ENCODE assay signal across 8 mouse cellular contexts in the genomic region with DNA sequence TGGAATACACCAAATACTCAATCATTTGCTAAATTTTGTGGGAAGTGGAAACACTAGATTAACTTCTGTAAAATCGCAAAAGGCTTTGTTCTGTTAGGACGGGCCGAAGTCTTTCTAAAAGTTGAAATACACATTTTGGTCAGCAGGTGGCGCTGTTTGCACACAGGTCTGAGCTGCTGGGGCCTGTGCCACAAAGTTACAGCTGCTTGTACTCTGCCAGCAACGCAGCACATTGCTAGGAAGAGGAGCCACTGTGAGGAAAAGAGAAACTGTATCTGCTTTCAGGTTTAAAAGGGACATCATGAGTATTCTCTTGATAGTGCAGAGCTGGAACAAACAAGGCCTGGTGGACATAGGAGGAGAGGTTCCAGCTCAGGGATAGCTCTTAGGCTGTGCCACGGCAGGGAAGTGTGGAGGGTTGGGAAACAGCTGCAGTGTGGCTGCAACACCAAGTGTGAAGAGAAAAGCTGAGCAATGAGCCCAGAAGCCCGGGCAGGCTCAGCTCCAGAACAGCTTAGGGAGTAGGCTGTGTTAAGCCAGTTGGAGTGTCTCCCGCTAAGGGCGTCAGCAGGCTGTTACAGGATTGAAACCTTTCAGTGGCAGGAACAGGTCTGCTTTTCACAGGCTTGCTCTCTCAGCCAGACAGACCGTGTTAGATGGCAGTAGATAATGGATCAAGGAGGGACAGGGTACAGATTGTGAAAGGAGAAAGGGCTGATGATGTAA. TPM values are rescaled to one million over a fixed set of nuclear protein-coding genes. Genes with fewer than 3 reads are reported as not detected.
DNase-seq lines count a peak whose midpoint lies in the region; ATAC-seq and TF ChIP-seq lines count a peak whose summit lies in the region.

No protein-coding gene starts in this region.

- peak; percentile 59 for ATAC-seq in erythroblast, adult 5-6 weeks (replicated peaks; ENCODE audit: low FRiP score, poor library complexity, severe bottlenecking)
- peak; percentile 64; the same call in 1 of the 2 replicates for ATAC-seq in kidney, embryonic 14.5 days (ENCODE audit: low FRiP score, low TSS enrichment)
- ATAC-seq in limb, embryonic 15.5 days (ENCODE audit: insufficient number of reproducible peaks, low FRiP score, low TSS enrichment, low read depth): peak; percentile 70
- ATAC-seq in stomach, embryonic 14.5 days (ENCODE audit: insufficient number of reproducible peaks, insufficient read depth, low FRiP score, low read depth): peak; percentile 68

- no peak for TF ChIP-seq POLR2A in bone marrow macrophage, adult 2 months (IDR thresholded peaks at IDR 0.05; ENCODE audit: borderline replicate concordance, low read depth, low read length)

- 33% methylated on average over 10 of the region's 10 CpGs for WGBS in heart, embryonic 10.5 days
- 36% methylated on average over 10 of the region's 10 CpGs for WGBS in kidney, embryonic 14.5 days
- WGBS in limb, embryonic 15.5 days: 24% methylated on average over 10 of the region's 10 CpGs
- WGBS in stomach, embryonic 14.5 days: 26% methylated on average over 10 of the region's 10 CpGs

- H3K9ac ChIP-seq in kidney, embryonic 14.5 days (ENCODE audit: low read depth, low read length): no peak overlapping the region; the same call in 1 of the 2 replicates
- no peak overlapping the region for H3K9ac ChIP-seq in limb, embryonic 15.5 days
- H3K9ac ChIP-seq in stomach, embryonic 14.5 days (replicated peaks; ENCODE audit: low read depth, low read length): no peak overlapping the region

- H3K4me1 ChIP-seq in bone marrow macrophage, adult 2 months (ENCODE audit: control insufficient read depth, insufficient read depth, low read length): 0 out of 2 replicates have a peak, but pooled peaks cover 5% of the 10 kb centered on the region
- H3K4me1 ChIP-seq in heart, embryonic 10.5 days: peaks cover 12% of the 10 kb centered on the region
- H3K4me1 ChIP-seq in kidney, embryonic 14.5 days (ENCODE audit: control insufficient read depth, insufficient read depth, low read length): peaks cover 6% of the 10 kb centered on the region; the same call in 1 of the 2 replicates
- H3K4me1 ChIP-seq in limb, embryonic 15.5 days: peaks cover 11% of the 10 kb centered on the region
- H3K4me1 ChIP-seq in stomach, embryonic 14.5 days (ENCODE audit: control insufficient read depth, insufficient read depth, low read length): 0 out of 2 replicates have a peak, but pooled peaks cover 10% of the 10 kb centered on the region

- DNase-seq in B cell, adult 2 months: peak; percentile 87 to 88
- peak; percentile 90 for DNase-seq in heart, embryonic 10.5 days (ENCODE audit: low spot score)
- peak; percentile 66 to 81 for DNase-seq in natural killer cell, adult 2 months (ENCODE audit: low spot score in 2 of 2)

- H3K36me3 ChIP-seq in heart, embryonic 10.5 days: peaks cover 25% of the 10 kb centered on the region
- peaks cover 13% of the 10 kb centered on the region for H3K36me3 ChIP-seq in kidney, embryonic 14.5 days (ENCODE audit: control insufficient read depth, insufficient read depth, low read length)
- H3K36me3 ChIP-seq in limb, embryonic 15.5 days: peaks cover 12% of the 10 kb centered on the region; the same call in 1 of the 2 replicates
- H3K36me3 ChIP-seq in stomach, embryonic 14.5 days (ENCODE audit: control insufficient read depth, insufficient read depth, low read length): no peaks in the 10 kb centered on the region

- H3K9me3 ChIP-seq in heart, embryonic 10.5 days: no peaks in the 10 kb centered on the region
- no peaks in the 10 kb centered on the region for H3K9me3 ChIP-seq in kidney, embryonic 14.5 days (ENCODE audit: control insufficient read depth, low read length)
- H3K9me3 ChIP-seq in limb, embryonic 15.5 days: no peaks in the 10 kb centered on the region
- H3K9me3 ChIP-seq in stomach, embryonic 14.5 days (ENCODE audit: control insufficient read depth, low read depth, low read length): no peaks in the 10 kb centered on the region

- H3K4me3 ChIP-seq in bone marrow macrophage, adult 2 months (ENCODE audit: insufficient read depth, low read length): no peak overlapping the region
- H3K4me3 ChIP-seq in heart, embryonic 10.5 days: no peak overlapping the region
- no peak overlapping the region for H3K4me3 ChIP-seq in kidney, embryonic 14.5 days (ENCODE audit: low read length)
- H3K4me3 ChIP-seq in limb, embryonic 15.5 days: no peak overlapping the region
- no peak overlapping the region for H3K4me3 ChIP-seq in stomach, embryonic 14.5 days (ENCODE audit: low read depth, low read length)

- no peak overlapping the region for H3K4me2 ChIP-seq in kidney, embryonic 14.5 days (replicated peaks; ENCODE audit: low read depth, low read length)
- H3K4me2 ChIP-seq in limb, embryonic 15.5 days: peak overlapping the region; percentile 19; the same call in 1 of the 2 replicates
- H3K4me2 ChIP-seq in stomach, embryonic 14.5 days (replicated peaks; ENCODE audit: low read depth, low read length): no peak overlapping the region

- H3K27ac ChIP-seq in bone marrow macrophage, adult 2 months (ENCODE audit: insufficient read depth, low read depth, low read length): no peak overlapping the region
- H3K27ac ChIP-seq in heart, embryonic 10.5 days: no peak overlapping the region
- no peak overlapping the region for H3K27ac ChIP-seq in kidney, embryonic 14.5 days (ENCODE audit: low read depth, low read length)
- H3K27ac ChIP-seq in limb, embryonic 15.5 days: peak overlapping the region; percentile 81
- H3K27ac ChIP-seq in stomach, embryonic 14.5 days (ENCODE audit: low read length): peak overlapping the region; percentile 72

- peak; percentile 89 for TF ChIP-seq CTCF in bone marrow macrophage, adult 2 months (IDR thresholded peaks at IDR 0.05; ENCODE audit: low read depth, low read length)

- peaks cover 9% of the 10 kb centered on the region; the same call in 1 of the 2 replicates for H3K27me3 ChIP-seq in heart, embryonic 10.5 days (ENCODE audit: insufficient read depth, poor library complexity, severe bottlenecking)
- H3K27me3 ChIP-seq in kidney, embryonic 14.5 days (ENCODE audit: control insufficient read depth, insufficient read depth, low read length): no peaks in the 10 kb centered on the region
- no peaks in the 10 kb centered on the region for H3K27me3 ChIP-seq in limb, embryonic 15.5 days
- H3K27me3 ChIP-seq in stomach, embryonic 14.5 days (ENCODE audit: control insufficient read depth, insufficient read depth, low read length): no peaks in the 10 kb centered on the region

RNA-seq across cellular contexts. Expression of gene Timm10, which starts 5.0 kb away (rescaled TPM):
- 20.7 TPM in 2 replicates for polyA plus RNA-seq in bone marrow macrophage, adult 2 months (2012; ENCODE audit: insufficient read depth, insufficient read length, missing spikeins)
- 28.6 and 43.9 TPM in 2 replicates for total RNA-seq in erythroblast, adult 5-6 weeks (2015; ENCODE audit: low replicate concordance)
- total RNA-seq in erythroblast, adult 5-6 weeks (2017; ENCODE audit: low replicate concordance): 5.2 and 22.2 TPM in 2 replicates
- polyA plus RNA-seq in heart, embryonic 10.5 days (2016; fragmentation: Nextera tagmentation; extraction: Ambion mirVana): 82.9 and 92.9 TPM in 2 replicates
- 65.3 and 79.4 TPM in 2 replicates for polyA plus RNA-seq in kidney, embryonic 14.5 days (2014; fragmentation: Nextera tagmentation; extraction: Ambion mirVana)
- polyA plus RNA-seq in limb, embryonic 15.5 days (2015; fragmentation: Nextera tagmentation; extraction: Ambion mirVana): 45.0 and 49.8 TPM in 2 replicates
- 50.2 and 60.2 TPM in 2 replicates for polyA plus RNA-seq in stomach, embryonic 14.5 days (2014; fragmentation: Nextera tagmentation; extraction: Ambion mirVana)

RNA-seq across cellular contexts. Expression of gene Slc43a1, which starts 6.8 kb away (rescaled TPM):
- not detected in 2 replicates for polyA plus RNA-seq in bone marrow macrophage, adult 2 months (2012; ENCODE audit: insufficient read depth, insufficient read length, missing spikeins)
- 756 and 864 TPM in 2 replicates for total RNA-seq in erythroblast, adult 5-6 weeks (2015; ENCODE audit: low replicate concordance)
- 516 and 701 TPM in 2 replicates for total RNA-seq in erythroblast, adult 5-6 weeks (2017; ENCODE audit: low replicate concordance)
- polyA plus RNA-seq in heart, embryonic 10.5 days (2016; fragmentation: Nextera tagmentation; extraction: Ambion mirVana): 38.9 and 41.0 TPM in 2 replicates
- 15.5 and 19.4 TPM in 2 replicates for polyA plus RNA-seq in kidney, embryonic 14.5 days (2014; fragmentation: Nextera tagmentation; extraction: Ambion mirVana)
- 14.5 and 16.5 TPM in 2 replicates for polyA plus RNA-seq in limb, embryonic 15.5 days (2015; fragmentation: Nextera tagmentation; extraction: Ambion mirVana)
- 19.8 and 21.1 TPM in 2 replicates for polyA plus RNA-seq in stomach, embryonic 14.5 days (2014; fragmentation: Nextera tagmentation; extraction: Ambion mirVana)

RNA-seq across cellular contexts. Expression of gene Smtnl1, which starts 9.4 kb away (rescaled TPM):
- not detected in 2 replicates for polyA plus RNA-seq in bone marrow macrophage, adult 2 months (2012; ENCODE audit: insufficient read depth, insufficient read length, missing spikeins)
- not detected in 2 replicates for total RNA-seq in erythroblast, adult 5-6 weeks (2015; ENCODE audit: low replicate concordance)
- 2.0 TPM in 1 of 2 replicates, not detected in the other for total RNA-seq in erythroblast, adult 5-6 weeks (2017; ENCODE audit: low replicate concordance)
- 0.18 and 0.19 TPM in 2 replicates for polyA plus RNA-seq in heart, embryonic 10.5 days (2016; fragmentation: Nextera tagmentation; extraction: Ambion mirVana)
- polyA plus RNA-seq in kidney, embryonic 14.5 days (2014; fragmentation: Nextera tagmentation; extraction: Ambion mirVana): 0.16 and 0.24 TPM in 2 replicates
- polyA plus RNA-seq in limb, embryonic 15.5 days (2015; fragmentation: Nextera tagmentation; extraction: Ambion mirVana): 0.76 and 3.4 TPM in 2 replicates
- polyA plus RNA-seq in stomach, embryonic 14.5 days (2014; fragmentation: Nextera tagmentation; extraction: Ambion mirVana): not detected in 2 replicates

RNA-seq across cellular contexts. Expression of gene Ube2l6, which starts 33.2 kb away (rescaled TPM):
- polyA plus RNA-seq in bone marrow macrophage, adult 2 months (2012; ENCODE audit: insufficient read depth, insufficient read length, missing spikeins): 107 and 110 TPM in 2 replicates
- total RNA-seq in erythroblast, adult 5-6 weeks (2015; ENCODE audit: low replicate concordance): 974 and 1,000 TPM in 2 replicates
- 826 and 843 TPM in 2 replicates for total RNA-seq in erythroblast, adult 5-6 weeks (2017; ENCODE audit: low replicate concordance)
- polyA plus RNA-seq in heart, embryonic 10.5 days (2016; fragmentation: Nextera tagmentation; extraction: Ambion mirVana): 51.3 and 65.3 TPM in 2 replicates
- 25.3 and 29.0 TPM in 2 replicates for polyA plus RNA-seq in kidney, embryonic 14.5 days (2014; fragmentation: Nextera tagmentation; extraction: Ambion mirVana)
- polyA plus RNA-seq in limb, embryonic 15.5 days (2015; fragmentation: Nextera tagmentation; extraction: Ambion mirVana): 45.5 and 49.2 TPM in 2 replicates
- 36.2 and 38.0 TPM in 2 replicates for polyA plus RNA-seq in stomach, embryonic 14.5 days (2014; fragmentation: Nextera tagmentation; extraction: Ambion mirVana)

RNA-seq across cellular contexts. Expression of gene Rtn4rl2, which starts 54.7 kb away (rescaled TPM):
- polyA plus RNA-seq in bone marrow macrophage, adult 2 months (2012; ENCODE audit: insufficient read depth, insufficient read length, missing spikeins): not detected in 2 replicates
- not detected in 2 replicates for total RNA-seq in erythroblast, adult 5-6 weeks (2015; ENCODE audit: low replicate concordance)
- total RNA-seq in erythroblast, adult 5-6 weeks (2017; ENCODE audit: low replicate concordance): not detected in 2 replicates
- polyA plus RNA-seq in heart, embryonic 10.5 days (2016; fragmentation: Nextera tagmentation; extraction: Ambion mirVana): 0.33 and 0.88 TPM in 2 replicates
- 1.6 and 2.1 TPM in 2 replicates for polyA plus RNA-seq in kidney, embryonic 14.5 days (2014; fragmentation: Nextera tagmentation; extraction: Ambion mirVana)
- 0.96 TPM in 2 replicates for polyA plus RNA-seq in limb, embryonic 15.5 days (2015; fragmentation: Nextera tagmentation; extraction: Ambion mirVana)
- polyA plus RNA-seq in stomach, embryonic 14.5 days (2014; fragmentation: Nextera tagmentation; extraction: Ambion mirVana): 0.59 and 0.74 TPM in 2 replicates

Comparison
In these comparisons a context has a peak if more than half of its experiments do, and no peak if none do; other contexts are left out.
1. H3K27ac ChIP-seq: peak in limb, embryonic 15.5 days (single experiment) and stomach, embryonic 14.5 days (single experiment); none in bone marrow macrophage, adult 2 months (single experiment), heart, embryonic 10.5 days (single experiment) and kidney, embryonic 14.5 days (single experiment).
2. RNA of gene Slc43a1, which starts 6.8 kb away (polyA plus RNA-seq): 38.9 to 41.0 TPM in heart, embryonic 10.5 days, 19.8 to 21.1 TPM in stomach, embryonic 14.5 days, 15.5 to 19.4 TPM in kidney, embryonic 14.5 days and 14.5 to 16.5 TPM in limb, embryonic 15.5 days; not detected in bone marrow macrophage, adult 2 months; every median in the first group is over 10 times any median in the second.
3. Peak in every context shown above with its lines, with median percentiles within 50 percentile points of each other: DNase-seq and ATAC-seq.